Mouse (Mus musculus): ENCODE data around the gene Ggta1. TPM values are rescaled to one million over a fixed set of nuclear protein-coding genes. Genes with fewer than 3 reads are reported as not detected.

Ggta1 gene
- total RNA-seq, 1 experiment = 36.5 TPM

GRCm38 (mm10) chr2:35432472-35432871 is 30.6 kb downstream of the Ggta1 start:
- in situ Hi-C loops (cut with MboI; ENCODE audit: low sequenced_read_pairs in 2 of 2, unreplicated experiment in 2 of 2) = no loop called here
- Histone ChIP-seq H3K4me3 (ENCODE audit: insufficient read depth in 1 of 2, low read depth in 1 of 2, low read length in 2 of 2, poor library complexity in 1 of 2, severe bottlenecking in 1 of 2) (no peak overlapping the region), H3K9me3 (ENCODE audit: control insufficient read depth, insufficient read depth, low read depth, low read length) (no peaks in the 10 kb centered on the region), H3K36me3 (ENCODE audit: control insufficient read depth, insufficient read depth, low read length, poor library complexity, severe bottlenecking) (peaks cover 9% of the 10 kb centered on the region), H3K27ac (ENCODE audit: insufficient read depth, low read depth, low read length, poor library complexity, severe bottlenecking) (no peak overlapping the region), H3K4me1 (ENCODE audit: control insufficient read depth in 2 of 2, insufficient read depth in 2 of 2, low read length in 2 of 2, poor library complexity in 1 of 2) (peaks cover 0 to 7% of the 10 kb centered on the region in 2 experiments; a peak in 2 of 4 replicates), H3K9ac (ENCODE audit: insufficient read depth, low read depth, low read length, poor library complexity, severe bottlenecking) (no peak overlapping the region)
- no peak for TF ChIP-seq HCFC1 (IDR thresholded peaks at IDR 0.05; ENCODE audit: borderline replicate concordance, insufficient read depth, low read length)
- no peak for TF ChIP-seq ZC3H11A (IDR thresholded peaks at IDR 0.05; ENCODE audit: borderline replicate concordance, low read depth, low read length)
- no peak for TF ChIP-seq ZNF384 (IDR thresholded peaks at IDR 0.05; ENCODE audit: low read depth, low read length)
- TF ChIP-seq CHD2 (IDR thresholded peaks at IDR 0.05; ENCODE audit: low read depth, low read length) = no peak
- no peak for TF ChIP-seq MAFK (IDR thresholded peaks at IDR 0.05; ENCODE audit: insufficient read depth, low read depth, low read length)
- DNase-seq (ENCODE audit: low read depth, low spot score) = no peak

- H3K36me3 ChIP-seq (ENCODE audit: control insufficient read depth, insufficient read depth, low read length, poor library complexity, severe bottlenecking) = peaks cover 9% of the 10 kb centered on the region
- H3K4me3 ChIP-seq (ENCODE audit: insufficient read depth in 1 of 2, low read depth in 1 of 2, low read length in 2 of 2, poor library complexity in 1 of 2, severe bottlenecking in 1 of 2) = no peak overlapping the region
- H3K27ac ChIP-seq (ENCODE audit: insufficient read depth, low read depth, low read length, poor library complexity, severe bottlenecking) = no peak overlapping the region
- in situ Hi-C loops (cut with MboI; ENCODE audit: low sequenced_read_pairs in 2 of 2, unreplicated experiment in 2 of 2) = no loop called here
- H3K9me3 ChIP-seq (ENCODE audit: control insufficient read depth, insufficient read depth, low read depth, low read length) = no peaks in the 10 kb centered on the region
- TF ChIP-seq HCFC1 (IDR thresholded peaks at IDR 0.05; ENCODE audit: borderline replicate concordance, insufficient read depth, low read length) = no peak
- TF ChIP-seq CHD2 (IDR thresholded peaks at IDR 0.05; ENCODE audit: low read depth, low read length) = no peak
- TF ChIP-seq ZC3H11A (IDR thresholded peaks at IDR 0.05; ENCODE audit: borderline replicate concordance, low read depth, low read length) = no peak
- no peak for TF ChIP-seq ZNF384 (IDR thresholded peaks at IDR 0.05; ENCODE audit: low read depth, low read length)
- no peak for TF ChIP-seq MAFK (IDR thresholded peaks at IDR 0.05; ENCODE audit: insufficient read depth, low read depth, low read length)
- H3K4me1 ChIP-seq (ENCODE audit: control insufficient read depth in 2 of 2, insufficient read depth in 2 of 2, low read length in 2 of 2, poor library complexity in 1 of 2) = peaks cover 0 to 7% of the 10 kb centered on the region in 2 experiments; a peak in 2 of 4 replicates
- no peak overlapping the region for H3K9ac ChIP-seq (ENCODE audit: insufficient read depth, low read depth, low read length, poor library complexity, severe bottlenecking)
- no peak for DNase-seq (ENCODE audit: low read depth, low spot score)
Observed at GRCm38 (mm10) chr2:35432011-35432410, 31.0 kb downstream of the Ggta1 start.

- in situ Hi-C loops (cut with MboI; ENCODE audit: low sequenced_read_pairs in 2 of 2, unreplicated experiment in 2 of 2) = no loop called here
- TF ChIP-seq HCFC1 (IDR thresholded peaks at IDR 0.05; ENCODE audit: borderline replicate concordance, insufficient read depth, low read length) (no peak), CHD2 (IDR thresholded peaks at IDR 0.05; ENCODE audit: low read depth, low read length) (no peak), ZC3H11A (IDR thresholded peaks at IDR 0.05; ENCODE audit: borderline replicate concordance, low read depth, low read length) (no peak), ZNF384 (IDR thresholded peaks at IDR 0.05; ENCODE audit: low read depth, low read length) (no peak), MAFK (IDR thresholded peaks at IDR 0.05; ENCODE audit: insufficient read depth, low read depth, low read length) (no peak)
- H3K27ac ChIP-seq (ENCODE audit: insufficient read depth, low read depth, low read length, poor library complexity, severe bottlenecking) = no peak overlapping the region
- H3K4me3 ChIP-seq (ENCODE audit: insufficient read depth in 1 of 2, low read depth in 1 of 2, low read length in 2 of 2, poor library complexity in 1 of 2, severe bottlenecking in 1 of 2) = no peak overlapping the region
- DNase-seq (ENCODE audit: low read depth, low spot score) = no peak
- H3K9me3 ChIP-seq (ENCODE audit: control insufficient read depth, insufficient read depth, low read depth, low read length) = no peaks in the 10 kb centered on the region
- no peak overlapping the region for H3K9ac ChIP-seq (ENCODE audit: insufficient read depth, low read depth, low read length, poor library complexity, severe bottlenecking)
- peaks cover 9% of the 10 kb centered on the region for H3K36me3 ChIP-seq (ENCODE audit: control insufficient read depth, insufficient read depth, low read length, poor library complexity, severe bottlenecking)
- H3K4me1 ChIP-seq (ENCODE audit: control insufficient read depth in 2 of 2, insufficient read depth in 2 of 2, low read length in 2 of 2, poor library complexity in 1 of 2) = peaks cover 0 to 7% of the 10 kb centered on the region in 2 experiments; a peak in 2 of 4 replicates
Observed at GRCm38 (mm10) chr2:35430806-35431205, 32.2 kb downstream of the Ggta1 start.

GRCm38 (mm10) chr2:35428615-35429300 is 34.3 kb downstream of the Ggta1 start:
- peaks cover 0 to 4% of the 10 kb centered on the region in 2 experiments; a peak in 1 of 4 replicates for H3K4me1 ChIP-seq (ENCODE audit: control insufficient read depth in 2 of 2, insufficient read depth in 2 of 2, low read length in 2 of 2, poor library complexity in 1 of 2)
- in situ Hi-C loops (cut with MboI; ENCODE audit: low sequenced_read_pairs in 2 of 2, unreplicated experiment in 2 of 2) = no loop called here
- no peak overlapping the region for H3K4me3 ChIP-seq (ENCODE audit: insufficient read depth in 1 of 2, low read depth in 1 of 2, low read length in 2 of 2, poor library complexity in 1 of 2, severe bottlenecking in 1 of 2)
- no peak overlapping the region for H3K27ac ChIP-seq (ENCODE audit: insufficient read depth, low read depth, low read length, poor library complexity, severe bottlenecking)
- H3K36me3 ChIP-seq (ENCODE audit: control insufficient read depth, insufficient read depth, low read length, poor library complexity, severe bottlenecking) = peaks cover 9% of the 10 kb centered on the region
- H3K9ac ChIP-seq (ENCODE audit: insufficient read depth, low read depth, low read length, poor library complexity, severe bottlenecking) = no peak overlapping the region
- TF ChIP-seq CHD2 (IDR thresholded peaks at IDR 0.05; ENCODE audit: low read depth, low read length) (no peak), ZC3H11A (IDR thresholded peaks at IDR 0.05; ENCODE audit: borderline replicate concordance, low read depth, low read length) (no peak), MAFK (IDR thresholded peaks at IDR 0.05; ENCODE audit: insufficient read depth, low read depth, low read length) (no peak), HCFC1 (IDR thresholded peaks at IDR 0.05; ENCODE audit: borderline replicate concordance, insufficient read depth, low read length) (no peak), ZNF384 (IDR thresholded peaks at IDR 0.05; ENCODE audit: low read depth, low read length) (no peak)
- DNase-seq (ENCODE audit: low read depth, low spot score) = no peak
- no peaks in the 10 kb centered on the region for H3K9me3 ChIP-seq (ENCODE audit: control insufficient read depth, insufficient read depth, low read depth, low read length)

All from ES-E14 (cell line).